Mouse (Mus musculus) liver, embryonic 15.5 days (tissue): ENCODE measurements around the gene Sod1. TPM values are rescaled to one million over a fixed set of nuclear protein-coding genes. Genes with fewer than 3 reads are reported as not detected.

Experiments
- ATAC-seq: fragments of 200-750 bp; cut with Nextera tagmentation; 2 replicates; pipeline ENCODE4 v1.8.0; 2017; ENCODE audit warnings: moderate number of reproducible peaks, mild to moderate bottlenecking, moderate library complexity; ENCODE audit not compliant: insufficient read depth
- H3K27ac ChIP-seq: fragments of 300-500 bp; sonication (generic); replicated peaks from 2 replicates; pipeline ENCODE4 v1.5.1; 2015; ENCODE audit warnings: mild to moderate bottlenecking, inconsistent platforms
- H3K27me3 ChIP-seq: fragments of 300-500 bp; sonication (generic); 2 replicates; pipeline ENCODE4 v1.6.1; 2015; ENCODE audit warnings: mild to moderate bottlenecking, inconsistent platforms
- H3K36me3 ChIP-seq: fragments of 300-500 bp; sonication (generic); replicated peaks from 2 replicates; pipeline ENCODE4 v1.6.1; 2015; ENCODE audit warnings: moderate library complexity, mild to moderate bottlenecking, inconsistent platforms
- H3K4me1 ChIP-seq: fragments of 300-500 bp; sonication (generic); replicated peaks from 2 replicates; pipeline ENCODE4 v1.6.1; 2015; ENCODE audit warnings: inconsistent platforms
- H3K4me2 ChIP-seq: fragments of 300-500 bp; sonication (generic); 2 replicates; pipeline ENCODE4 v1.6.1; 2015; ENCODE audit warnings: moderate library complexity, mild to moderate bottlenecking, inconsistent platforms
- H3K4me3 ChIP-seq: fragments of 300-500 bp; sonication (generic); replicated peaks from 2 replicates; pipeline ENCODE4 v1.5.1; 2015; ENCODE audit warnings: mild to moderate bottlenecking, inconsistent platforms
- H3K9ac ChIP-seq: fragments of 300-500 bp; sonication (generic); 2 replicates; pipeline ENCODE4 v1.6.1; 2015; ENCODE audit warnings: moderate library complexity, mild to moderate bottlenecking, inconsistent platforms
- H3K9me3 ChIP-seq: fragments of 300-500 bp; sonication (generic); replicated peaks from 2 replicates; pipeline ENCODE4 v1.6.1; 2016; ENCODE audit warnings: inconsistent platforms
- WGBS: fragments of 180-500 bp; shearing (Covaris S2); methylation state at CpG from one replicate; pipeline ENCODE4 v1.1.7; 2015; ENCODE audit warnings: mixed read lengths; ENCODE audit not compliant: insufficient replicate concordance; 5-methylcytosine and 5-hydroxymethylcytosine counted together
- polyA plus RNA-seq: library from polyadenylated mRNA; unstranded; fragments of >200 nt; fragmentation: Nextera tagmentation; extraction: Ambion mirVana; gene quantifications from 2 replicates; pipeline ENCODE4 v1.2.1, GENCODE M21; 2015

The Sod1 gene
- polyA plus RNA-seq, 1 experiment from 2014 or later, result 1,104 TPM

GRCm38 (mm10) chr16:90191289-90191688, 29.3 kb upstream of the Sod1 start:
- H3K36me3 ChIP-seq, result no peaks in the 10 kb centered on the region
- no peak for ATAC-seq
- no peaks in the 10 kb centered on the region for H3K27me3 ChIP-seq
- H3K9me3 ChIP-seq, result no peaks in the 10 kb centered on the region
- H3K4me1 ChIP-seq, result peaks cover 19% of the 10 kb centered on the region
- no peak overlapping the region for H3K9ac ChIP-seq
- H3K4me3 ChIP-seq, result no peak overlapping the region
- WGBS, result 61% methylated on average over 6 of the region's 6 CpGs
- H3K4me2 ChIP-seq, result no peak overlapping the region
- no peak overlapping the region for H3K27ac ChIP-seq

- Histone ChIP-seq H3K27me3 (no peaks in the 10 kb centered on the region), H3K4me3 (no peak overlapping the region), H3K9me3 (no peaks in the 10 kb centered on the region), H3K36me3 (no peaks in the 10 kb centered on the region), H3K4me1 (peaks cover 36% of the 10 kb centered on the region), H3K4me2 (no peak overlapping the region), H3K9ac (no peak overlapping the region), H3K27ac (no peak overlapping the region)
- ATAC-seq, result no peak
Measured at GRCm38 (mm10) chr16:90193719-90194118, 26.8 kb upstream of the Sod1 start.

- H3K36me3 ChIP-seq, result no peaks in the 10 kb centered on the region
- peak overlapping the region; percentile 83 for H3K4me2 ChIP-seq
- WGBS, result 13% methylated on average over 7 of the region's 7 CpGs
- H3K9ac ChIP-seq, result no peak overlapping the region
- peak overlapping the region; percentile 62 for H3K4me3 ChIP-seq
- H3K4me1 ChIP-seq, result peaks cover 44% of the 10 kb centered on the region
- no peaks in the 10 kb centered on the region; the same call in 1 of the 2 replicates for H3K27me3 ChIP-seq
- H3K9me3 ChIP-seq, result no peaks in the 10 kb centered on the region
- H3K27ac ChIP-seq, result peak overlapping the region; percentile 96
- 0 out of 2 replicates have a peak, but pooled peaks have one; percentile 14 for ATAC-seq
Measured at GRCm38 (mm10) chr16:90196688-90197240, 23.8 kb upstream of the Sod1 start.

- Histone ChIP-seq H3K9me3 (no peaks in the 10 kb centered on the region), H3K27ac (peak overlapping the region; percentile 96), H3K4me3 (peak overlapping the region; percentile 62), H3K4me1 (peaks cover 44% of the 10 kb centered on the region), H3K4me2 (peak overlapping the region; percentile 83), H3K27me3 (no peaks in the 10 kb centered on the region; the same call in 1 of the 2 replicates), H3K9ac (peak overlapping the region; percentile 60), H3K36me3 (no peaks in the 10 kb centered on the region)
- peak; percentile 97 for ATAC-seq
- WGBS, result 0% methylated on average over 22 of the region's 22 CpGs
Measured at GRCm38 (mm10) chr16:90197337-90197973, 23.1 kb upstream of the Sod1 start.

GRCm38 (mm10) chr16:90198626-90199025, 21.9 kb upstream of the Sod1 start:
- no peak for ATAC-seq
- 27% methylated on average over 6 of the region's 6 CpGs for WGBS
- no peaks in the 10 kb centered on the region for H3K36me3 ChIP-seq
- H3K9ac ChIP-seq, result no peak overlapping the region
- peak overlapping the region; percentile 96 for H3K27ac ChIP-seq
- peaks cover 44% of the 10 kb centered on the region for H3K4me1 ChIP-seq
- no peaks in the 10 kb centered on the region; the same call in 1 of the 2 replicates for H3K27me3 ChIP-seq
- peak overlapping the region; percentile 62; the same call in 1 of the 2 replicates for H3K4me3 ChIP-seq
- peak overlapping the region; percentile 83 for H3K4me2 ChIP-seq
- no peaks in the 10 kb centered on the region for H3K9me3 ChIP-seq

GRCm38 (mm10) chr16:90199174-90199573, 21.4 kb upstream of the Sod1 start:
- Histone ChIP-seq H3K27ac (peak overlapping the region; percentile 31), H3K4me3 (no peak overlapping the region), H3K4me2 (peak overlapping the region; percentile 83), H3K36me3 (no peaks in the 10 kb centered on the region), H3K4me1 (peaks cover 44% of the 10 kb centered on the region), H3K27me3 (no peaks in the 10 kb centered on the region; the same call in 1 of the 2 replicates), H3K9me3 (no peaks in the 10 kb centered on the region), H3K9ac (no peak overlapping the region)
- 33% methylated on average over 10 of the region's 10 CpGs for WGBS
- no peak for ATAC-seq

- H3K9me3 ChIP-seq, result no peaks in the 10 kb centered on the region
- 73% methylated on average over 19 of the region's 19 CpGs for WGBS
- H3K36me3 ChIP-seq, result no peaks in the 10 kb centered on the region
- ATAC-seq, result no peak
- no peak overlapping the region for H3K4me2 ChIP-seq
- peaks cover 28% of the 10 kb centered on the region for H3K4me1 ChIP-seq
- no peaks in the 10 kb centered on the region; the same call in 1 of the 2 replicates for H3K27me3 ChIP-seq
- no peak overlapping the region for H3K4me3 ChIP-seq
- H3K9ac ChIP-seq, result no peak overlapping the region
- no peak overlapping the region for H3K27ac ChIP-seq
Measured at GRCm38 (mm10) chr16:90202140-90202539, 18.4 kb upstream of the Sod1 start.

GRCm38 (mm10) chr16:90203226-90203962, 17.2 kb upstream of the Sod1 start:
- no peaks in the 10 kb centered on the region for H3K36me3 ChIP-seq
- no peaks in the 10 kb centered on the region for H3K9me3 ChIP-seq
- H3K4me2 ChIP-seq, result no peak overlapping the region
- whole genome bisulfite sequencing, result 57% methylated on average over 6 of the region's 6 CpGs
- H3K27me3 ChIP-seq, result no peaks in the 10 kb centered on the region; the same call in 1 of the 2 replicates
- H3K27ac ChIP-seq, result no peak overlapping the region
- no peak for ATAC-seq
- H3K4me1 ChIP-seq, result peaks cover 15% of the 10 kb centered on the region
- H3K4me3 ChIP-seq, result no peak overlapping the region
- H3K9ac ChIP-seq, result no peak overlapping the region

GRCm38 (mm10) chr16:90204868-90205267, 15.7 kb upstream of the Sod1 start:
- H3K4me1 ChIP-seq, result peaks cover under 1% of the 10 kb centered on the region; the same call in 1 of the 2 replicates
- 94% methylated on average over 2 of the region's 2 CpGs for WGBS
- H3K27ac ChIP-seq, result no peak overlapping the region

GRCm38 (mm10) chr16:90208996-90209395, 11.6 kb upstream of the Sod1 start:
- peaks cover 26% of the 10 kb centered on the region for H3K4me1 ChIP-seq
- no peak overlapping the region for H3K9ac ChIP-seq
- H3K9me3 ChIP-seq, result no peaks in the 10 kb centered on the region
- H3K36me3 ChIP-seq, result no peaks in the 10 kb centered on the region
- ATAC-seq, result no peak
- H3K4me3 ChIP-seq, result no peak overlapping the region
- H3K27ac ChIP-seq, result no peak overlapping the region
- H3K27me3 ChIP-seq, result no peaks in the 10 kb centered on the region
- 69% methylated on average over 3 of the region's 3 CpGs for WGBS
- H3K4me2 ChIP-seq, result no peak overlapping the region

More at GRCm38 (mm10) chr16:90204868-90205267, 15.7 kb upstream of the Sod1 start:
- no peaks in the 10 kb centered on the region; the same call in 1 of the 2 replicates for H3K27me3 ChIP-seq
- H3K4me3 ChIP-seq, result no peak overlapping the region
- no peaks in the 10 kb centered on the region for H3K36me3 ChIP-seq
- no peak overlapping the region for H3K4me2 ChIP-seq
- no peak overlapping the region for H3K9ac ChIP-seq
- H3K9me3 ChIP-seq, result no peaks in the 10 kb centered on the region
- no peak for ATAC-seq

GRCm38 (mm10) chr16:90210717-90211116, 9.8 kb upstream of the Sod1 start:
- no peaks in the 10 kb centered on the region for H3K9me3 ChIP-seq
- no peak for ATAC-seq
- no peak overlapping the region for H3K4me3 ChIP-seq
- WGBS, result 83% methylated on average over 10 of the region's 10 CpGs
- H3K9ac ChIP-seq, result no peak overlapping the region
- H3K27me3 ChIP-seq, result no peaks in the 10 kb centered on the region
- peaks cover 43% of the 10 kb centered on the region for H3K4me1 ChIP-seq
- H3K27ac ChIP-seq, result no peak overlapping the region
- H3K36me3 ChIP-seq, result no peaks in the 10 kb centered on the region
- no peak overlapping the region for H3K4me2 ChIP-seq
